In the genomic region with DNA sequence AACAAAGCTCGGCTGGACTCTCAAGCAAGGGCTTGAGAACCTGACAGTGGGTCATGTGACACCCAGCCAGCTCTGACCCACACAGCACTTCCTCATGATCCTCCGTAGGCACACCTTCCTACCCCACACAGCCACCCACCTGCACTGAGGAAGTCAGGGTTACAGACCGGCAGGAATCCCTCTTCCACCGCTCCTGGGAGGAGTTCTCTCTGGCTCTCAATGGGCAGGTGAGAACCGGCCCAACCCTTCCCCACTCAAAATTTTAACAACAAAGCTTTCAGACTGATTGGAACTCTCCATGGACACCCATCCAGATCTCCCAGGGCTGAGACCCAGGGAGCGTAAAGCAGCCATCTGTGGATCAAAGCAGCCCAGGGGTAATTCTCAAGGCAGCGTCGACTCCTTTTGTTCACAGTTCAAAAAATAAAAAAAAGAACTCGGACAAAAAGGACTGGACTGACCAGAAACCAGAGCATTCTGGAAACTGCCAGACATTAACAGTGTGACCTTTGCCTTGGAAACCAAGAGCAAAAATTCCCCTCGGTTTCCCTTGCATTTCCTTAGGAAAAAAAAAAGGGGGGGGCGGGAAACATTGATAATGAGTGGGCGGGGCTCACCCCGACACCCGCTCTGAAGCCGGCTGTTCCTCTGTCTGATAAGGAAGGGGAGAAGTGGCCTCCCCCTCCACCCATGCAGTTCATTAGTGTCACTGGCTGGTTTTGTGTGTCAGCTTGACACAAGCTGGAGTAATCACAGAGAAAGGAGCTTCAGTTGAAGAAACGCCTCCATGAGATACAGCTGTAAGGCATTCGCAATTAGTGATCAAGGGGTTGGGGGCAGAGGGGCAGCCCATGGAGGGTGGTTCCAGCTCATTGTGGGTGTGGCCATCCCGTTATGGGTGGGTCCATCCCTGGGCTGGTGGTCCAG, we compare ENCODE assay signal across 9 mouse cellular contexts. TPM values are rescaled to one million over a fixed set of nuclear protein-coding genes. Genes with fewer than 3 reads are reported as not detected.
DNase-seq lines count a peak whose midpoint lies in the region; ATAC-seq and TF ChIP-seq lines count a peak whose summit lies in the region.
"Had no signal": no experiment of that assay in that cellular context is flagged by ENCODE, and none has a peak within 500 bp of the region (broad histone marks: within the 10 kb centered on the region; RNA-seq: fewer than 3 reads in every experiment).

No protein-coding gene starts in this region.

- H3K27me3 ChIP-seq in heart, embryonic 11.5 days (ENCODE audit: control insufficient read depth, insufficient read depth, low read length) = no peaks in the 10 kb centered on the region
- H3K27me3 ChIP-seq in kidney, postnatal 0 days (ENCODE audit: insufficient read depth, low read length) = no peaks in the 10 kb centered on the region
- no peaks in the 10 kb centered on the region for H3K27me3 ChIP-seq in midbrain, postnatal 0 days (ENCODE audit: insufficient read depth, low read length)
- H3K27me3 ChIP-seq: Patski had no signal

- TF ChIP-seq CTCF in kidney, postnatal 0 days (IDR thresholded peaks at IDR 0.05; ENCODE audit: low read depth) = no peak
- no peak for TF ChIP-seq CTCF in midbrain, postnatal 0 days (IDR thresholded peaks at IDR 0.05)

- peak overlapping the region; percentile 25 for H3K4me3 ChIP-seq in heart, embryonic 11.5 days (ENCODE audit: low read depth, low read length)
- no peak overlapping the region for H3K4me3 ChIP-seq in kidney, postnatal 0 days (replicated peaks; ENCODE audit: low read depth, low read length)
- H3K4me3 ChIP-seq in midbrain, postnatal 0 days (ENCODE audit: low read depth, low read length) = no peak overlapping the region

- peak; percentile 50 for DNase-seq in testis, postnatal 10 days (ENCODE audit: low spot score)
- no peak for DNase-seq in testis, postnatal 14 days (ENCODE audit: low spot score)
- DNase-seq in kidney, postnatal 0 days (ENCODE audit: low spot score) = peak; percentile 81
- peak; percentile 27 for DNase-seq in midbrain, postnatal 0 days (ENCODE audit: low spot score)
- DNase-seq in left cerebral cortex, postnatal 25 days (ENCODE audit: low spot score in 2 of 2) = no peak
- no peak for DNase-seq in left cerebral cortex, adult 18-20 months (ENCODE audit: low spot score in 2 of 2)
- no peak for DNase-seq in layer of hippocampus, postnatal 14 days (ENCODE audit: low spot score in 2 of 2)

- peak overlapping the region; percentile 63 for H3K4me2 ChIP-seq in heart, embryonic 11.5 days
- peak overlapping the region; percentile 19; the same call in 1 of the 2 replicates for H3K4me2 ChIP-seq in kidney, postnatal 0 days (ENCODE audit: low read length)
- H3K4me2 ChIP-seq in midbrain, postnatal 0 days (ENCODE audit: low read depth, low read length, poor library complexity, severe bottlenecking) = peak overlapping the region; percentile 1; the same call in 1 of the 2 replicates

- H3K9ac ChIP-seq in heart, embryonic 11.5 days (ENCODE audit: low read depth, low read length) = peak overlapping the region; percentile 65; the same call in 1 of the 2 replicates
- no peak overlapping the region for H3K9ac ChIP-seq in kidney, postnatal 0 days (ENCODE audit: low read depth, low read length)
- H3K9ac ChIP-seq in midbrain, postnatal 0 days (replicated peaks; ENCODE audit: low read length, poor library complexity, severe bottlenecking) = no peak overlapping the region

- H3K36me3 ChIP-seq in heart, embryonic 11.5 days (ENCODE audit: control insufficient read depth, insufficient read depth, low read length) = peaks cover 12% of the 10 kb centered on the region
- peaks cover 9% of the 10 kb centered on the region; the same call in 1 of the 2 replicates for H3K36me3 ChIP-seq in kidney, postnatal 0 days (ENCODE audit: insufficient read depth, low read length)
- peaks cover 20% of the 10 kb centered on the region for H3K36me3 ChIP-seq in midbrain, postnatal 0 days (ENCODE audit: insufficient read depth, low read length)

- H3K9me3 ChIP-seq in heart, embryonic 11.5 days (replicated peaks; ENCODE audit: control insufficient read depth, low read length) = no peaks in the 10 kb centered on the region
- no peaks in the 10 kb centered on the region for H3K9me3 ChIP-seq in kidney, postnatal 0 days (replicated peaks; ENCODE audit: low read length)
- H3K9me3 ChIP-seq in midbrain, postnatal 0 days (ENCODE audit: low read length) = no peaks in the 10 kb centered on the region

- intact Hi-C loops in left cerebral cortex, postnatal 25 days (cut with DNase I) = no loop called here

- peak; percentile 80 for ATAC-seq in heart, embryonic 11.5 days (replicated peaks; ENCODE audit: insufficient number of reproducible peaks, low FRiP score, low TSS enrichment)
- ATAC-seq in kidney, postnatal 0 days (replicated peaks; ENCODE audit: low FRiP score, low read depth) = peak; percentile 31; the same call in 1 of the 2 replicates
- no peak for ATAC-seq in midbrain, postnatal 0 days (ENCODE audit: low FRiP score)
- ATAC-seq: Patski had no signal

- H3K4me1 ChIP-seq in heart, embryonic 11.5 days (ENCODE audit: control insufficient read depth, insufficient read depth, low read length) = peaks cover 60% of the 10 kb centered on the region
- peaks cover 33% of the 10 kb centered on the region for H3K4me1 ChIP-seq in kidney, postnatal 0 days (replicated peaks; ENCODE audit: insufficient read depth, low read length)
- H3K4me1 ChIP-seq in midbrain, postnatal 0 days (ENCODE audit: insufficient read depth, low read length) = peaks cover 8% of the 10 kb centered on the region; the same call in 1 of the 2 replicates

- WGBS in heart, embryonic 11.5 days (ENCODE audit: insufficient replicate concordance) = 15% methylated on average over 18 of the region's 18 CpGs
- WGBS in kidney, postnatal 0 days = 12% methylated on average over 18 of the region's 18 CpGs
- WGBS in midbrain, postnatal 0 days = 22% methylated on average over 18 of the region's 18 CpGs

- H3K27ac ChIP-seq in heart, embryonic 11.5 days (ENCODE audit: low read depth, low read length) = peak overlapping the region; percentile 91
- peak overlapping the region; percentile 85 for H3K27ac ChIP-seq in kidney, postnatal 0 days
- 0 out of 2 replicates have a peak overlapping the region, but pooled peaks have one; percentile 26 for H3K27ac ChIP-seq in midbrain, postnatal 0 days (ENCODE audit: low read depth, low read length)

RNA-seq across cellular contexts. Expression of gene Ssh1, which starts 20.8 kb away (rescaled TPM):
- polyA plus RNA-seq in heart, embryonic 11.5 days (2014; fragmentation: Nextera tagmentation; extraction: Ambion mirVana) = 18.2 and 35.8 TPM in 2 replicates
- 9.9 and 10.0 TPM in 2 replicates for polyA plus RNA-seq in kidney, postnatal 0 days (2015; fragmentation: Nextera tagmentation; extraction: Ambion mirVana)
- total RNA-seq in midbrain, postnatal 0 days (2014; rRNA removed) = 14.0 and 14.3 TPM in 2 replicates
- 9.8 and 12.4 TPM in 2 replicates for polyA plus RNA-seq in midbrain, postnatal 0 days (2015; fragmentation: Nextera tagmentation; extraction: Ambion mirVana)
- total RNA-seq in left cerebral cortex, postnatal 25 days (2021) = 10 to 100 TPM; 19.3 to 19.8 TPM
- total RNA-seq in left cerebral cortex, adult 18-20 months (2021) = 10 to 100 TPM; 24.3 to 27.1 TPM
- total RNA-seq in layer of hippocampus, postnatal 14 days (2021) = 10 to 100 TPM; 23.8 to 25.2 TPM

RNA-seq across cellular contexts. Expression of gene Dao, which starts 30.7 kb away (rescaled TPM):
- not detected in 2 replicates for polyA plus RNA-seq in heart, embryonic 11.5 days (2014; fragmentation: Nextera tagmentation; extraction: Ambion mirVana)
- polyA plus RNA-seq in kidney, postnatal 0 days (2015; fragmentation: Nextera tagmentation; extraction: Ambion mirVana) = 35.3 and 42.7 TPM in 2 replicates
- not detected in 2 replicates for total RNA-seq in midbrain, postnatal 0 days (2014; rRNA removed)
- 0.09 TPM in 1 of 2 replicates, not detected in the other for polyA plus RNA-seq in midbrain, postnatal 0 days (2015; fragmentation: Nextera tagmentation; extraction: Ambion mirVana)
- not detected for total RNA-seq in left cerebral cortex, postnatal 25 days (2021)
- not detected for total RNA-seq in left cerebral cortex, adult 18-20 months (2021)
- not detected for total RNA-seq in layer of hippocampus, postnatal 14 days (2021)

Comparison
In these comparisons a context has a peak if more than half of its experiments do, and no peak if none do; other contexts are left out.
1. DNase-seq: peak in testis, postnatal 10 days (single experiment), kidney, postnatal 0 days (single experiment) and midbrain, postnatal 0 days (single experiment); none in testis, postnatal 14 days (single experiment), left cerebral cortex, postnatal 25 days (0 of 2), left cerebral cortex, adult 18-20 months (0 of 2) and layer of hippocampus, postnatal 14 days (0 of 2).
2. H3K27ac ChIP-seq: peak in every context shown above with its lines; median percentile 91 in heart, embryonic 11.5 days; 85 in kidney, postnatal 0 days; 26 in midbrain, postnatal 0 days.
3. H3K4me2 ChIP-seq: peak in every context shown above with its lines; median percentile 63 in heart, embryonic 11.5 days; 19 in kidney, postnatal 0 days; 1 in midbrain, postnatal 0 days.